Mouse (Mus musculus) c-Kit-positive CD71-negative TER-119-negative erythroid progenitor cells, embryonic 14.5 days (primary cell): ENCODE data around the gene Kif26b.

Source experiments
- DNase-seq: peaks from one replicate; pipeline ENCODE4 v3.0.0-alpha.2; 2013; ENCODE audit warnings: low read depth

The Kif26b gene

DNA sequence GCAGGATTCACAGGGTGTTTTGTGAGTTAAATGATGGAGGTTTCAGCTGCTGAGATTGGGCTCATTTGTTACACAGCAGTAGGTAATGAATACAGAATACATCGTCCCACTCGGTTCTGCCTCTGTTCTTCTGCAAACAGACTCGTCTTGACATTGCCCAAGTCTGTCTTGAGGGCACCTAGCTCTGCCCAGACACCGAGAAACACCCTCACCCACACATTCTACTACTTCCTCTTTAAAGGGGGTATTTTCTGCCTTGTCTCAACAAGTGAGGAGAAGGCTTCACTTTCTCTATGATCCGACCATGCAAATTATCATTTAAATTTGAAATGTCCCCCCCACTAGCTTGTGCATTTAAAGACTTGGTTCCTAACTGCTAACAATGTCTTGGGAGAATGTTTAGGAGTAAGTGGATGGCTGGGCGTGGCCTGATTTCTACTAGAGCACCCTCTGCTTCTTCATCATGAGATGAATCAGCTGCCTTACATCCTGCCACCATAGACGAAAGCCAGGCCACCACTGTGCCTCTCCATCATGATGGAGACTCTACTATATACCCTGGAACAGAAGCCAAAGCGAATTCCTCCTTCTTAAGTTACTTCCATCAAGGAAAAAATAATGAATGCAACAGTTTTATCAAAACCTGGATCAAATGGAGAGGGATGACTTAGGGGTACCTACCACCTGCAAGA is 395.7 kb downstream of the Kif26b start:
- no peak for DNase-seq

DNA sequence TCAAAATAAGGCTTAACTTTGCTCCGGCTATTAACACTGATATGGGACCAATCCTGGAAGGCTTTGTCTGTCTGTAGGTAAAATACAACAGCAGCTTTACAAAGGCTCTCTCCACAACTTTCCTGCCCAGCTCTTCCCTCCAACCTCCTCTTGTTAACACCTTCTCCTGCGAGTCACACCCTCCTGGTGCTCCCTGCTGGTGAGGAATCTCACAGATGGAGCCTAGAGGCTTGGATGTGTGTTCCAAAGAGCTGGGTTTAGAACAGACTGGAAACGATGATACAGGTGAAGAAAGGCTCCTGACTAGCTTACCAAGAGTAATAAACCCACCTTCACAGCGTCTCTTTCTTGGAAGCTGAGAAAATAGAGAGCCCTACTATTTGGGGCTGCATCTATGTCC is 400.6 kb downstream of the Kif26b start:
- no peak for DNase-seq

DNA sequence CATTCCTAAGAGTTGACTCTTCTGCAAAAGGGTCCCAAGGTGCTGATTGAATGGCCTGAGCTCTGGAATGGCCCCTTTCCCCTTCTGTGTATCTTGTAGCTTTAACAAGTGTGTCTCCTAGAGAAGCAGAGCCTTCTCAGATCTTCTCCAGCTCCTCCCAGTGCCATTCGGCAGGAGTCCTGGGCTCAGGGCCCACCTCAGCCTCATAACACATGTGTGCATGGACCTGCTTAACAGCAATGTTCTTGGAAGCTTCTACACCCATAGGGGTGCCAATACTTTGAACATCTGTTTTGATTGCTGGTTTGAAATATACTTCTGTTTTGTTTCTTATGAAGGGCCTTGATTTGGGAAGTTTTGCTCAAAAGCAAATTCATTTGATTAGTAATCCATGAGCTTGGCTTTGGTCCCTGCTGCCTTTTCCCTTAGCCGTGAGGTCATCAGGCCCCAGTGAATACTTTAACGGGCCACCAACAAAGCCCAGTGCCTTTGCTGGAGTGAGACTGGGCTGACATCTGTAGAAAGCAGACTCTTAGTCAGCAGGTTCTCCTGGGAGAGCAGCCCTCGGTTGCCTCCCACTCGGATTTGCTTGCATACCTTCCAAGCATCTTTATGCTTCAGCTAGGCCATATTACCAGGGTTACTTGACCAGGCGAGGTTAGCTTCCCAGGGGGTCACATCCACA is 405.2 kb downstream of the Kif26b start:
- no peak for DNase-seq

GRCm38 (mm10) chr1:178936457-178936856 is 407.5 kb downstream of the Kif26b start:
- DNase-seq = no peak

DNA sequence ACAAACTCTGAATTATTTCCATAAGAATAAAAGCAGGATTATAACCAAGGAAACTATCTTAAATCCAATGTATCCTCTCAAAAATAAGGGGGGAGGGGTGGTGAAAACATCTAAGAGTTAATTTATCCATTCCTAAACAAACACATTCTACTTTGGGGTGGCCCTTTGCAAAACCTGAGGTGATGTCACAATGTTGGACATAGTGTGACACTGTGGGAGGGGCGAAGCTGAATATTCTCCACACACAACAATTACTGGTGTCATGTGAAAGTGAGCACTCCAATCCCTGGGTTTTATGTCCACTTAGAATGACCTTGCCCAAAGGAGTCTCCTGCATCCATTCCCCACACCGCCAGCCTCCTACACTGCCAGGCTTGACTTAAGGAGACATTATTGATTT is 408.1 kb downstream of the Kif26b start:
- no peak for DNase-seq

- no peak for DNase-seq
These were observed 411.4 kb downstream of the Kif26b start for GRCm38 (mm10) chr1:178940353-178940752.

GRCm38 (mm10) chr1:178942251-178942963 is 413.5 kb downstream of the Kif26b start:
- DNase-seq = no peak

DNA sequence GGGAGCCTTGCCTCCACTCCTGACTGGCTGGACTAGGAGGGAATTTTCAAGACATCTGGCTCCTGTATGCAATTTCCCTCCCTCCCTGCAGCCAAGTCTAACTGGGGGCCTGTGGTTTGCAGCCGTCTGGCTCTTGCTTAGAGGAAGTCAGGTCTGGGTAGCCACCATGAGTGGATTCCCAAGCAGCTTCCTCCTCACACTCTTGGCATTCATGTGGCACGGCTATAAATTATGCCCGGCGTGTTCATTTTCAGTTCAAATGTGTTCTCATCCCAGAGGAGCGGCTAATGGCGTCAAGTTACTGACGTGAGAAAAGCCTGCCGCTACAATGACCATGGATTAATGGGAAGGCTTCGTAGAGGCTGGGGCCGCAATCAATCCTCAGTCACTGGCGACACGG is 424.0 kb downstream of the Kif26b start:
- no peak for DNase-seq

DNA sequence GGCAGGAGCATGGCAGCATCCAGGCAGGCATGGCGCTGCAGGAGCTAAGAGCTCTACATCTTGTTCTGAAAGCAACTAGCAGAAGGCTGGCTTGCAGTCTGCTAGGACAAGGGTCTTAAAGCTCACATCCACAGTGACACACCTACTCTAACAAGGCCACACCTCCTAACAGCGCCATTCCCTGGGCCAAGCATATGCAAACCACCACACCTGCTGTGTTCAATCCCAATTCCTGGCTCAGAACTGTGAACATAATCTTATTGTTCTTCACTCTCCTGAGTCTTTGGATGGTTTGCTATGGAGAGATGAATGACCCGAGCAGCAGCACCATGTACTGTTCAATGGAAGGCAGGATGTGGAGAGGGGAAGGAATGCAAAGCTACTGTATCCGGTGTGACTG is 429.7 kb downstream of the Kif26b start:
- no peak for DNase-seq

DNA sequence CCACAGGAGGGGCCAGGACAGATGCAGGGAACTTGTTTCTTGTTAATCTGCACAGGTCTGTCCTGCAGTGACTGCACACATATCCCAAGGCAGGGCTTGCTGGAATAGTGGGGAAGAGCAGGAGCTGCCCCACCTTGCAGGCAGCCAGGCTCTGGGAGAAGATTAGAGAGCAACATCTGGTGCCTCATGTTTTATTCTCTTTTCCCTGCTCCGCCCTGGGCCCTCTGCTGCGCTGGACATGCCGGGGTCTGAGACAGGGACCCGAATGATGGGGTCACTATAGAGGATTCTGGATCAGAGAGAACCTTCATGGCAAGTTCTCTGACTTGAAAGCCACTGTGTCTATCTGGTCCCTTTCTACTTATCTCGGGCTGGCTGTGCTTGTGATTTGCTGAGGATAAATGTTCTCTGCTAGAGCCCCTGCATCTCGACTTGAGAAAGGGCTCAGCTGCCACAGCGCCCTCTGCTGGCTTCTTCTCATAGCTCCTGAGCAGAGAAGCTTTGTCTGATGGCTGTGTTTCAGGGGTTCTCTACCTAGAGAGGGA is 431.2 kb downstream of the Kif26b start:
- DNase-seq = peak; percentile 42

DNA sequence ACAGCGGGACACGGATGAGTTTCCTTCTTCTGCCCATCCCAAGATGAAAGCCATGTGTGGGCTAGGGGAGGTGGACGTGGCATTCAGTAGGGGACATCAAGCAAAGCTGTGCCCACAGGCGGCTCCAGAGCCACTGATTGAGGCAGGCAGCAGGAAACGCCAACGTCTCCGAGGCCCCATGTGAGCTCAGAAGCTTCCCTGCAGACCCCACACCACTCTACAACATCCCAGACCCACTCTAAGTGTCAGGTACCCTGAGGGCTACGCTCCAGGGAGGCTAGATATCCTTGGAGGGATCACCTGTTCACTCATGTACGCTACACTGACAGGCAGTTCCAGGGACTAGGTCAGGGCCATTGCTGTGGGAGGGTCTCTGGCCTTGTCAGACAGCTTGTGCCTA is 432.7 kb downstream of the Kif26b start:
- DNase-seq = no peak

DNA sequence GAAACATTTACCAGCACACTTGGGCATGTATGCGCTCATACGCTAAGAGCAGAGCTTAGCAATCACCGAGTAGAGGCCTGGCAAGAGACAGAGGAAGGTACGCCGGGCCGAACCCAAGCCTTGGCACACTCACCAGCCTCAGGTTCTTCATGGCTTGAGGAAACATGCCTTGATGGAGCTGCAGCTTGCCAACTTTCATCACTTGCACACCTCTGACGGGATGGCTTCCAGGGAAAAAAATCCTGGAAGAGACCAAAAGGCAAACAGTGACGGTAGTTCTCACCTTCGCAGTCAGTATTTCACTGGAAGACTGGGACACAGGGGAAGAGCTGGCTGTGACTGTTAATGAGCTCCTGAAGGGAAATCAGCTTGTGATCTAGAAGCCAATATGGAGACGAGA is 443.1 kb downstream of the Kif26b start:
- DNase-seq = no peak

DNA sequence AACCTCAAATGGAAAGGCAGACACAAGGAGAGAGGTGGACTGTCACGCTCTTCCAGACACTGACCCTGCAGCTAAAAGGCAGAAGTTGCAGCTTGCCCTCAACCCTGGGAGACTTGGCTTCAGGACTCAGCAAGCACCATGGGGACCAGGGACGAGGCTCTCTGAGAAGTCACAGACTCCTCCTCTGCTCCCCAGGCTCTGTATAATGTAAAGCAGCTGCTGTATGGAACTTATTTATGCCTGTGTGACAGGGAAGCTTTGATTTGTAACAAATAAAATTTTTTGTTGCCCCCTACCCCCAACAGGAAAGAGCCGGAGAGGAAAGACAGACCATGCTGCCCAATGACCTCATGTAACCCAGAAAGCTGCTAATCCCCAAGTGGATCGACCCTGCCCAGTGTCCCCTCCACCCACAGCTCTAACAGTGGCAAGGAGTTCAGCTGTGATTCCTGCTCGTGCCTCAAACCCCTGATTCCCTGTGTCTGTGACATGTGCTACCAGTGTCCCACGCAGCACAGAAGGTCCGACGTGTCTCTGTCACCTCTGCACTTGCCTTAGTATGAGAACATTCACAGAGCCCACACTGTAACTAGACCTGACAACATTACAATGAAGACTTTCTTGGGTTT is 449.8 kb downstream of the Kif26b start:
- no peak for DNase-seq

DNA sequence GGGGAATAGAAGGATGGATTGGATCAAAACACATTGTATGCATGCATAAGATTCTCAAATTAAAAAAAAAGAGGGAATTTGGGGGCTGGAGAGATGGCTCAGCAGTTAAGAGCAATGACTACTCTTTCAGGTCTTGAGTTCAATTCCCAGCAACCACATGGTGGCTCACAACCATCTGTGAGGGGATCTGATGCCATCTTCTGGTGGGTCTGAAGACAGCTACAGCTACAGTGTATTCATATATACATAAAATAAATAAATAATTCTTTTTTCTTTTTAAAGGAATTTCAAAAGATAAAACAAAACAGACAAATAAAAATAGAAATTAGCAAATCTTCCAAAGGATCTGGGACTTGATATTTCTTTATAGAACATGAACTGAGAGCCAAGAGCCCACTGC is 451.3 kb downstream of the Kif26b start:
- no peak for DNase-seq

- no peak for DNase-seq
These were observed 452.7 kb downstream of the Kif26b start for GRCm38 (mm10) chr1:178981641-178982040.

GRCm38 (mm10) chr1:178988176-178988575 is 459.3 kb downstream of the Kif26b start:
- no peak for DNase-seq
